Mouse (Mus musculus): ENCODE data around the gene Epha1. TPM values are rescaled to one million over a fixed set of nuclear protein-coding genes. Genes with fewer than 3 reads are reported as not detected.

The Epha1 gene
- polyA plus RNA-seq, 1 experiment from 2014 or later, result 2.5 TPM

GRCm38 (mm10) chr6:42330216-42330615 lies 42.9 kb downstream of the Epha1 start:
- no peaks in the 10 kb centered on the region for H3K36me3 ChIP-seq (ENCODE audit: control insufficient read depth, insufficient read depth, low read length)
- H3K4me1 ChIP-seq (ENCODE audit: control insufficient read depth, insufficient read depth, low read length), result no peaks in the 10 kb centered on the region
- no peak for ATAC-seq (ENCODE audit: insufficient number of reproducible peaks, low FRiP score, low TSS enrichment, low read depth)
- DNase-seq (ENCODE audit: low spot score), result no peak
- H3K27ac ChIP-seq (replicated peaks; ENCODE audit: low read depth, low read length), result no peak overlapping the region
- no peak overlapping the region for H3K4me3 ChIP-seq (ENCODE audit: low read depth, low read length)
- H3K9me3 ChIP-seq (ENCODE audit: control insufficient read depth, low read length), result no peaks in the 10 kb centered on the region
- no peak overlapping the region for H3K9ac ChIP-seq (ENCODE audit: low read length)
- H3K27me3 ChIP-seq (ENCODE audit: control insufficient read depth, insufficient read depth, low read length), result no peaks in the 10 kb centered on the region
- H3K4me2 ChIP-seq (ENCODE audit: low read depth, severe bottlenecking), result no peak overlapping the region
- WGBS, result 64% methylated on average over 3 of the region's 3 CpGs

DNA sequence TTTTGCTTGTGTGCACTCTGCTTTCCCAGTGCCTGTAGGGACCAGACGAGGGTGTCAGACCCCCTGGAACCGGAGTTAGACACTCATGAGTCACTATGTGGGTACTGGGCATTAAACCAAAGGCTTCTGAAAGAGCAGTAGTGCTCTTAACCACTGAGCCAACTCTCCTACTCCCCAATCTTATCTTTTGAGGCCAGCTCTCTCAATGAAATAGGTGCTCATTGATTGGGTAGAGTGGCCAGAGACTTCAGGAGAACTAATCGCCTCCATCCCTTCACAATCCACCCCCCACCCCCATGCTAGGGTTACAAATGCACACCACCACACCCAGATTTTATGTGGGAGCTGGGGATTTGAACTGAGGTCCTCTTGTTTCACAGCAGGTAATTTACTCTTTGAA lies 44.3 kb downstream of the Epha1 start:
- H3K9ac ChIP-seq (ENCODE audit: low read length), result no peak overlapping the region
- no peaks in the 10 kb centered on the region for H3K4me1 ChIP-seq (ENCODE audit: control insufficient read depth, insufficient read depth, low read length)
- 80% methylated on average over 3 of the region's 3 CpGs for WGBS
- no peak overlapping the region for H3K4me3 ChIP-seq (ENCODE audit: low read depth, low read length)
- no peak for DNase-seq (ENCODE audit: low spot score)
- no peak overlapping the region for H3K27ac ChIP-seq (replicated peaks; ENCODE audit: low read depth, low read length)
- no peaks in the 10 kb centered on the region for H3K9me3 ChIP-seq (ENCODE audit: control insufficient read depth, low read length)
- no peak for ATAC-seq (ENCODE audit: insufficient number of reproducible peaks, low FRiP score, low TSS enrichment, low read depth)
- H3K4me2 ChIP-seq (ENCODE audit: low read depth, severe bottlenecking), result no peak overlapping the region
- H3K27me3 ChIP-seq (ENCODE audit: control insufficient read depth, insufficient read depth, low read length), result peaks cover under 1% of the 10 kb centered on the region
- H3K36me3 ChIP-seq (ENCODE audit: control insufficient read depth, insufficient read depth, low read length), result no peaks in the 10 kb centered on the region

DNA sequence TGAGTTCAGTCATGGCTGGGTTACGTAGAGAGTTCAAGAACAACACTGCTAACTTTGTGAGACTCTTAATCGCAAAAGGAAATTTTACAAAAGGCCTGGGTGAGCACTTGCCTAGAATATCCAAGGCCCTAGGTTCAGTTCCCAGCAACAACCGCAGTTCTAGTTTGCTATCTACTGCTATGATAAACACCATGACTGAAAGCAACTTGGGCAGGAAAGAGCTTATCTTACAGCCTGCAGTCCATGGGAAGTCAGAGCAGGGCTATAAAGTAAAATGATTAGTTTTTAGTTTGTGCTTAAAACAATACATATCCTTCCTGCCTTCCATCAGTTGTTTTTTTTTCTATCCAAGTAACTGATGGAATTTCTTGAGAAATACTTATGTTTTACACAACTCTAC lies 46.6 kb downstream of the Epha1 start:
- Histone ChIP-seq H3K27ac (replicated peaks; ENCODE audit: low read depth, low read length) (no peak overlapping the region), H3K27me3 (ENCODE audit: control insufficient read depth, insufficient read depth, low read length) (peaks cover 18% of the 10 kb centered on the region), H3K36me3 (ENCODE audit: control insufficient read depth, insufficient read depth, low read length) (no peaks in the 10 kb centered on the region), H3K4me2 (ENCODE audit: low read depth, severe bottlenecking) (no peak overlapping the region), H3K4me1 (ENCODE audit: control insufficient read depth, insufficient read depth, low read length) (0 out of 2 replicates have a peak, but pooled peaks cover 4% of the 10 kb centered on the region), H3K9ac (ENCODE audit: low read length) (no peak overlapping the region), H3K9me3 (ENCODE audit: control insufficient read depth, low read length) (no peaks in the 10 kb centered on the region), H3K4me3 (ENCODE audit: low read depth, low read length) (no peak overlapping the region)
- DNase-seq (ENCODE audit: low spot score), result no peak
- no peak for ATAC-seq (ENCODE audit: insufficient number of reproducible peaks, low FRiP score, low TSS enrichment, low read depth)
- 93% methylated on average over 3 of the region's 3 CpGs for WGBS

DNA sequence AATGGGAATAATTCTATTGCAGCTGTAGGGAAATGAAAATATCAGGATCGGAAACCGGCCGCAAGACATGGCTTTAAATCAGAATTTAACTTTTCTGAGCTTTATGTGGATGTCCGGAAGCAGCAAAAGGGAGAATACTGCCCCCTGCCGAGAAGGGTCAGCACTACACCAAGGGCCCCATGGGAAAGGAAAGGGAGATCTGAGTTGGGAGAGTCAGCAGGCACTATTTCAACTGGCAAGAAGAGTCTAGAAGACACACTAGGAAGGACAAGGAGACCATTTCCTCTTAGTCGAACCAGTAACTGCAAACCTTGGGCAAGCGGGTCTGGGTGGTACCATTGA lies 47.8 kb downstream of the Epha1 start:
- 0 out of 2 replicates have a peak, but pooled peaks cover 4% of the 10 kb centered on the region for H3K4me1 ChIP-seq (ENCODE audit: control insufficient read depth, insufficient read depth, low read length)
- DNase-seq (ENCODE audit: low spot score) (peak; percentile 91), ATAC-seq (ENCODE audit: insufficient number of reproducible peaks, low FRiP score, low TSS enrichment, low read depth) (no peak; the same call in 1 of the 2 replicates)
- WGBS, result 4% methylated on average over 7 of the region's 7 CpGs
- peaks cover 18% of the 10 kb centered on the region for H3K27me3 ChIP-seq (ENCODE audit: control insufficient read depth, insufficient read depth, low read length)
- no peaks in the 10 kb centered on the region for H3K9me3 ChIP-seq (ENCODE audit: control insufficient read depth, low read length)
- H3K9ac ChIP-seq (ENCODE audit: low read length), result peak overlapping the region; percentile 67; the same call in 1 of the 2 replicates
- H3K4me3 ChIP-seq (ENCODE audit: low read depth, low read length), result peak overlapping the region; percentile 59
- no peaks in the 10 kb centered on the region for H3K36me3 ChIP-seq (ENCODE audit: control insufficient read depth, insufficient read depth, low read length)
- no peak overlapping the region for H3K27ac ChIP-seq (replicated peaks; ENCODE audit: low read depth, low read length)
- H3K4me2 ChIP-seq (ENCODE audit: low read depth, severe bottlenecking), result peak overlapping the region; percentile 97

- no peak within 1 kb of the TSS for H3K27ac ChIP-seq (replicated peaks; ENCODE audit: low read depth, low read length)
- peak; percentile 74 for ATAC-seq (ENCODE audit: insufficient number of reproducible peaks, low FRiP score, low TSS enrichment, low read depth)
- DNase-seq (ENCODE audit: low spot score), result peak; percentile 68
- peak within 1 kb of the TSS; percentile 97 for H3K4me2 ChIP-seq (ENCODE audit: low read depth, severe bottlenecking)
- H3K36me3 ChIP-seq (ENCODE audit: control insufficient read depth, insufficient read depth, low read length), result no peaks in the 10 kb centered on the region
- H3K4me3 ChIP-seq (ENCODE audit: low read depth, low read length), result peak within 1 kb of the TSS; percentile 59
- peak within 1 kb of the TSS; percentile 67 for H3K9ac ChIP-seq (ENCODE audit: low read length)
- peaks cover 18% of the 10 kb centered on the region for H3K27me3 ChIP-seq (ENCODE audit: control insufficient read depth, insufficient read depth, low read length)
- no peaks in the 10 kb centered on the region for H3K9me3 ChIP-seq (ENCODE audit: control insufficient read depth, low read length)
- 0 out of 2 replicates have a peak, but pooled peaks cover 4% of the 10 kb centered on the region for H3K4me1 ChIP-seq (ENCODE audit: control insufficient read depth, insufficient read depth, low read length)
- under 1% methylated on average over 36 of the region's 68 CpGs for WGBS
These were observed 48.4 kb downstream of the Epha1 start, which contains the start of gene Fam131b for GRCm38 (mm10) chr6:42324482-42325267. TSS of gene Fam131b (minus strand) at chr6:42324643.

DNA sequence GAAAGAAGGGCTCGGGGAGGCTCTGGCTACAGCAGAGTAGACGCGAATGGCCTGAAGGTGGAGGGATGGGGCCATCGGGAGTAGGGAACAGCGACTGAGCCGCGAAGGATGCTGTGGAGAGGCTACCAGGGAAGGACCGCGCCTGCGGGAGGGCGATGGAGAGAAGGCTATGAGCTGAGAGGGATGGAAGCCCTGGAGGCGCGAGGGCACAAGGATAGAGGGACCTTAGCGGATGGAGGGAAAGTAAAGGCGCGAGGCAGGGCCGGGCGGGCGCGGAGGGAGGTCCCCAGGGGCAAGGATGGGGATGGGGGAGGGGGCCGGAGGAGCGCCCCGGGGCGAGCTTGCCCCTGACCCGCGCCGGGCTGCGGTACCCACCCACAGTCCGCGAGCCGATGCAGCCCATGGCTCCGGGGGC lies 49.0 kb downstream of the Epha1 start:
- Histone ChIP-seq H3K27me3 (ENCODE audit: control insufficient read depth, insufficient read depth, low read length) (peaks cover 18% of the 10 kb centered on the region), H3K36me3 (ENCODE audit: control insufficient read depth, insufficient read depth, low read length) (no peaks in the 10 kb centered on the region), H3K27ac (replicated peaks; ENCODE audit: low read depth, low read length) (no peak overlapping the region), H3K9me3 (ENCODE audit: control insufficient read depth, low read length) (no peaks in the 10 kb centered on the region), H3K4me3 (ENCODE audit: low read depth, low read length) (peak overlapping the region; percentile 59), H3K9ac (ENCODE audit: low read length) (peak overlapping the region; percentile 67), H3K4me1 (ENCODE audit: control insufficient read depth, insufficient read depth, low read length) (0 out of 2 replicates have a peak, but pooled peaks cover 4% of the 10 kb centered on the region), H3K4me2 (ENCODE audit: low read depth, severe bottlenecking) (peak overlapping the region; percentile 97)
- WGBS, result under 1% methylated on average over 20 of the region's 32 CpGs
- ATAC-seq (ENCODE audit: insufficient number of reproducible peaks, low FRiP score, low TSS enrichment, low read depth) (peak; percentile 55), DNase-seq (ENCODE audit: low spot score) (peak; percentile 63)

DNA sequence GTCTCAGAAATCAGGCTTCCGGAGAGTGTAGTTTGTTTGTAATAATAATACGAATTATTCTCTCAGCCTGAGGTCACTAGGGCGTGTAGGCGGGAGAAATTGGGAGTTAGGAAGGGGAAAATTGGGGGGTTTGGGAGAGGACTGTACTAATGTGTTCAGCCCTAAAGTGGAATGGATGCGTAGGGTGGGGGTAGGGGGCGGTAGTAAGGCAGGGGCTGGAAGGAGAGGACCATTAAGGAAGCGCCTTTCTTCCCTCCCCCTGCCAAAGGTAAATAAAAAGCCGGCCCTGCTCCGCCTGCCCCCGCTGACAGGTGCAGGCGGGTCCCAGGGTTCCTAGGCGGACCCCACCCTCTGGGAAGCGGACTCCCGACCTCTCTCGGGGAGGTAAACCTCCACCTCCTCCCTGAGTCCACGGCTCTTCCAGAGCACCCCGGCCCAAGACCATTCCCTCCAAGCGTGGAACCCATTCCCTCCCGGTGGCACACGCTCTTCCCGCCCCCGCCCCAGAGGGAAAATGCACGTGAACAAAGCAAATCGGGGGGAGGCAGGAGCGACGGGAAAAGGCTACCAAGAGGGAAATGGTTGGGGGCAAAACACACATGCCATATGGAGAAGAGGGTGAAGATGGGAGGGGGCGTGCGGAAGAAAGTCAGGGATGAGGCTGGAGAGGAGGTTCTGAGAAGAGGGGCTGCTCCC lies 49.5 kb downstream of the Epha1 start:
- peak; percentile 29; the same call in 1 of the 2 replicates for ATAC-seq (ENCODE audit: insufficient number of reproducible peaks, low FRiP score, low TSS enrichment, low read depth)
- H3K4me1 ChIP-seq (ENCODE audit: control insufficient read depth, insufficient read depth, low read length), result 0 out of 2 replicates have a peak, but pooled peaks cover 4% of the 10 kb centered on the region
- peaks cover 18% of the 10 kb centered on the region for H3K27me3 ChIP-seq (ENCODE audit: control insufficient read depth, insufficient read depth, low read length)
- no peak overlapping the region for H3K27ac ChIP-seq (replicated peaks; ENCODE audit: low read depth, low read length)
- H3K4me3 ChIP-seq (ENCODE audit: low read depth, low read length), result peak overlapping the region; percentile 59
- H3K36me3 ChIP-seq (ENCODE audit: control insufficient read depth, insufficient read depth, low read length), result no peaks in the 10 kb centered on the region
- WGBS, result 1% methylated on average over 28 of the region's 28 CpGs
- H3K9ac ChIP-seq (ENCODE audit: low read length), result peak overlapping the region; percentile 67
- peak overlapping the region; percentile 97 for H3K4me2 ChIP-seq (ENCODE audit: low read depth, severe bottlenecking)
- no peaks in the 10 kb centered on the region for H3K9me3 ChIP-seq (ENCODE audit: control insufficient read depth, low read length)
- DNase-seq (ENCODE audit: low spot score), result peak; percentile 22

DNA sequence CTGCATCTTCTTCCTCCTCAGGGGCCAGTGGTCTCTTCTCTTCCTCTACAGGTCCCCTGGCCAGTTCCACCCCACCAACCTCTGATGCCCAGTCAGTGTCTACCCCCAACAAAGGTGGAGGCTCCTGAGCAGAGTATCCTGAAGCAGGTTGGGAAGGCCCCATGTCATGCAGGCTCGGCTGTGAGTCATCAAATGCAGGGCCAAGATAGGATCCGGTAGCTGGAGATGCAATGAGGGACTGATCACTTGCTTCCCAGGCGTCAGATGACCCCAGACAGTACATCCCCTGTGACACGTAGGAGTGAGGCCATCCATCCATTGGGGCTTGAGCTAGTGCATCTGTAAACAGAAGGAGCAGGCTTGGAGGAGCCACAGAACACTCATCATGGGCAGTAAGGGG lies 54.8 kb downstream of the Epha1 start:
- no peak for DNase-seq (ENCODE audit: low spot score)

More for the DNA sequence above, 54.8 kb downstream of the Epha1 start:
- ATAC-seq (ENCODE audit: insufficient number of reproducible peaks, low FRiP score, low TSS enrichment, low read depth), result no peak
- H3K4me2 ChIP-seq (ENCODE audit: low read depth, severe bottlenecking), result no peak overlapping the region
- 0 out of 2 replicates have a peak overlapping the region, but pooled peaks have one; percentile 17 for H3K9ac ChIP-seq (ENCODE audit: low read length)
- H3K27me3 ChIP-seq (ENCODE audit: control insufficient read depth, insufficient read depth, low read length), result peaks cover 13% of the 10 kb centered on the region
- WGBS, result 67% methylated on average over 4 of the region's 4 CpGs
- no peak overlapping the region for H3K4me3 ChIP-seq (ENCODE audit: low read depth, low read length)
- H3K36me3 ChIP-seq (ENCODE audit: control insufficient read depth, insufficient read depth, low read length), result no peaks in the 10 kb centered on the region
- no peak overlapping the region for H3K27ac ChIP-seq (replicated peaks; ENCODE audit: low read depth, low read length)
- H3K4me1 ChIP-seq (ENCODE audit: control insufficient read depth, insufficient read depth, low read length), result 0 out of 2 replicates have a peak, but pooled peaks cover under 1% of the 10 kb centered on the region
- no peaks in the 10 kb centered on the region for H3K9me3 ChIP-seq (ENCODE audit: control insufficient read depth, low read length)
